Mouse (Mus musculus) kidney, embryonic 14.5 days (tissue): ENCODE measurements at regions not wholly inside any gene's neighbourhood (a gene's known extent, or its start where the extent isn't known, plus 50 kb on each side); places are given as distances from the start of the nearest gene placed in this dataset.

Experiments
- ATAC-seq: fragments of 200-750 bp; cut with Nextera tagmentation; 2 replicates; pipeline ENCODE4 v1.8.0; 2017; ENCODE audit warnings: moderate number of reproducible peaks, mild to moderate bottlenecking, moderate TSS enrichment, moderate library complexity; ENCODE audit not compliant: low FRiP score, low TSS enrichment
- H3K27ac ChIP-seq: fragments of 300-500 bp; sonication (generic); 2 replicates; pipeline ENCODE4 v1.5.1; 2014; ENCODE audit warnings: low read depth, mild to moderate bottlenecking, low read length, moderate library complexity, mixed read lengths
- H3K27me3 ChIP-seq: fragments of 300-500 bp; sonication (generic); 2 replicates; pipeline ENCODE4 v1.6.1; 2014; ENCODE audit warnings: mild to moderate bottlenecking, low read length; ENCODE audit not compliant: control insufficient read depth, insufficient read depth
- H3K36me3 ChIP-seq: fragments of 300-500 bp; sonication (generic); 2 replicates; pipeline ENCODE4 v1.6.1; 2014; ENCODE audit warnings: low read length, mixed read lengths; ENCODE audit not compliant: control insufficient read depth, insufficient read depth
- H3K4me1 ChIP-seq: fragments of 300-500 bp; sonication (generic); 2 replicates; pipeline ENCODE4 v1.6.1; 2014; ENCODE audit warnings: low read length, mixed read lengths; ENCODE audit not compliant: control insufficient read depth, insufficient read depth
- H3K4me2 ChIP-seq: fragments of 300-500 bp; sonication (generic); replicated peaks from 2 replicates; pipeline ENCODE4 v1.6.1; 2014; ENCODE audit warnings: low read depth, mild to moderate bottlenecking, low read length
- H3K4me3 ChIP-seq: fragments of 300-500 bp; sonication (generic); 2 replicates; pipeline ENCODE4 v1.5.1; 2014; ENCODE audit warnings: mild to moderate bottlenecking, low read length
- H3K9ac ChIP-seq: fragments of 300-500 bp; sonication (generic); 2 replicates; pipeline ENCODE4 v1.6.1; 2014; ENCODE audit warnings: low read depth, mild to moderate bottlenecking, low read length, moderate library complexity
- H3K9me3 ChIP-seq: fragments of 300-500 bp; sonication (generic); 2 replicates; pipeline ENCODE4 v1.6.1; 2016; ENCODE audit warnings: low read length; ENCODE audit not compliant: control insufficient read depth
- WGBS: fragments of 180-500 bp; shearing (Covaris S2); extraction: QIAGEN DNeasy Blood & Tissue Kit; methylation state at CpG from one replicate; pipeline ENCODE4 v1.1.7; 2014; 5-methylcytosine and 5-hydroxymethylcytosine counted together

DNA sequence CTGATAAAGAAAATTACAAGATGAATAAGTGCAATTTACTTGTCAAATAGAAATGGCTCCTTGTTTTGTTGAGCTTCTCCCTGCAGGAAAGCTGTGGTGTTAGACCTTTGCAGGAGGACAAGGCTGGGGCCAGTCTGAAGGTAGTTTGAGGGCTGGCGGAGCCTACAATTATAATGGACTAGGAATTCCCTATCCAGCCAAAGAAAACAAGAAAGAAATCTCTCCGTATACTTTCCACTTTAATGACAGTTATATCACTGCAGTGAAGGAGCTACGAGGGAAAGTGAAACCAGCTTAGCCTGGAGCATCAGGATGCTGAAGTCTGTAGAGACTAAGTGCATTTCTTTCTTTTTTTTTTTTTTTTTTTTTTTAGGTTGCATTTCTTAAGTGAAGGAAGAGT is 104.8 kb upstream of the Sstr4 start:
- Histone ChIP-seq H3K9me3 (no peaks in the 10 kb centered on the region), H3K4me3 (no peak overlapping the region), H3K27ac (no peak overlapping the region), H3K27me3 (no peaks in the 10 kb centered on the region), H3K36me3 (no peaks in the 10 kb centered on the region), H3K4me1 (no peaks in the 10 kb centered on the region), H3K9ac (no peak overlapping the region), H3K4me2 (no peak overlapping the region)
- WGBS, result 45% methylated on average over 3 of the region's 3 CpGs
- no peak for ATAC-seq

- 91% methylated on average over 5 of the region's 5 CpGs for WGBS
- Histone ChIP-seq H3K4me2 (no peak overlapping the region), H3K36me3 (no peaks in the 10 kb centered on the region), H3K27me3 (no peaks in the 10 kb centered on the region), H3K9me3 (no peaks in the 10 kb centered on the region), H3K4me1 (no peaks in the 10 kb centered on the region), H3K4me3 (no peak overlapping the region), H3K27ac (no peak overlapping the region), H3K9ac (no peak overlapping the region)
- ATAC-seq, result no peak
Observed at GRCm38 (mm10) chr2:148292442-148292841, 102.7 kb upstream of the Sstr4 start.

- Histone ChIP-seq H3K4me2 (no peak overlapping the region), H3K4me1 (no peaks in the 10 kb centered on the region), H3K36me3 (no peaks in the 10 kb centered on the region), H3K9me3 (no peaks in the 10 kb centered on the region), H3K27ac (no peak overlapping the region), H3K4me3 (no peak overlapping the region), H3K27me3 (no peaks in the 10 kb centered on the region), H3K9ac (no peak overlapping the region)
- 44% methylated on average over 2 of the region's 2 CpGs for WGBS
- no peak for ATAC-seq
Observed at GRCm38 (mm10) chr2:148292895-148293294, 102.2 kb upstream of the Sstr4 start.

- Histone ChIP-seq H3K36me3 (no peaks in the 10 kb centered on the region), H3K27ac (no peak overlapping the region), H3K4me3 (no peak overlapping the region), H3K9me3 (no peaks in the 10 kb centered on the region), H3K4me1 (no peaks in the 10 kb centered on the region), H3K27me3 (no peaks in the 10 kb centered on the region), H3K4me2 (no peak overlapping the region), H3K9ac (no peak overlapping the region)
- 73% methylated on average over 2 of the region's 2 CpGs for WGBS
- no peak for ATAC-seq
Observed at GRCm38 (mm10) chr2:148300879-148301278, 94.3 kb upstream of the Sstr4 start.

GRCm38 (mm10) chr2:148312255-148312654 is 82.9 kb upstream of the Sstr4 start:
- ATAC-seq, result no peak
- Histone ChIP-seq H3K27me3 (no peaks in the 10 kb centered on the region), H3K4me1 (no peaks in the 10 kb centered on the region), H3K4me2 (no peak overlapping the region), H3K27ac (no peak overlapping the region), H3K4me3 (no peak overlapping the region), H3K36me3 (no peaks in the 10 kb centered on the region), H3K9ac (no peak overlapping the region), H3K9me3 (no peaks in the 10 kb centered on the region)
- WGBS, result 92% methylated on average over 2 of the region's 2 CpGs

- no peaks in the 10 kb centered on the region for H3K36me3 ChIP-seq
- no peaks in the 10 kb centered on the region for H3K27me3 ChIP-seq
- H3K27ac ChIP-seq, result no peak overlapping the region
- no peak for ATAC-seq
- no peaks in the 10 kb centered on the region for H3K9me3 ChIP-seq
- 83% methylated on average over 1 of the region's 1 CpGs for WGBS
- no peaks in the 10 kb centered on the region for H3K4me1 ChIP-seq
- no peak overlapping the region for H3K4me3 ChIP-seq
- no peak overlapping the region for H3K9ac ChIP-seq
- H3K4me2 ChIP-seq, result no peak overlapping the region
Observed at GRCm38 (mm10) chr2:148320896-148321295, 74.2 kb upstream of the Sstr4 start.

DNA sequence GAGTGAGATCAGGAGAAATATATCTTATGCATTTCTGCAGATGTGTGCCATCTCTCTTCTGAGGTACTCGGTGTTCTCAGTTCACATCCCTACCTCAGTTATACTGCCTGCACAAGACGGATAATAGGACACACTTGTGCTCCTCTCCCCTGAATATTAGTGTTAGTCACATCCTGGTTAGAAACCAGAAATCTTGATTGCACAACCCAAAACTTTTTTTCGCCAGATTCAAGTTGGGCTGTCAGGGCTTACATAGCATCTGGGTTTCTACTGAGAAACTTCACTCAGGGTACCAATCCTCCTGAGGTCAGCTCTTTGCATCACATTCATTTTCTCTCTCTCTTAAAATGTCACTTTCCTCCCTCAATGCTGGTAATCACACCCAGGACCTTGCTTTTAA is 69.8 kb upstream of the Sstr4 start:
- no peaks in the 10 kb centered on the region for H3K9me3 ChIP-seq
- H3K9ac ChIP-seq, result no peak overlapping the region
- H3K36me3 ChIP-seq, result no peaks in the 10 kb centered on the region
- no peak overlapping the region for H3K4me2 ChIP-seq
- no peak overlapping the region for H3K27ac ChIP-seq
- H3K4me1 ChIP-seq, result no peaks in the 10 kb centered on the region
- H3K27me3 ChIP-seq, result no peaks in the 10 kb centered on the region
- WGBS, result 87% methylated on average over 3 of the region's 3 CpGs
- ATAC-seq, result no peak
- H3K4me3 ChIP-seq, result no peak overlapping the region

DNA sequence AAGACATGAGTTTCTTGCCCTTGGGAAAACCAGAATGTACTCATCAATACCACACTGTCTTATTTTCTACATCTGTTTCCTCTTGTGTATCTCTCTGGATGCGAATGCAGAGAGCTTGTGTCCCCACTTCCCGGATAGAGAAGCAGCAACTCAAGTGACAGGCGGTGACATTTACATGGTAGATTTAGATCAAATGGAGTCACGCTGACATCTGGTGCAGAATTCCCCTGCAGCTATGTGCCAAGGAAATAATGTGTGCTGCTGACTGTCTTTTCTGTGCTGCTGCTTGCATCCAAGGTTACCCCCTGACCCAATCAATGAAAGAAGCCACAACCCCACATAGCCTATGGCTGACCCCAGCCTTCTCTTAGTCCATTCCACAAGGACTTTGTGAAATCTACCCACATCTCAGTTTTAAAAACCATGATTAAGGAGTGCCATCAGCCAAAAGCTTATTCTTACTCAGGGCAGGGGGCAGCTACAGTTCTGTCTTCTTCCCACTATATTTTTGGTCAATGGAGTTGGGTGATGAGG is 69.2 kb upstream of the Sstr4 start:
- Histone ChIP-seq H3K36me3 (no peaks in the 10 kb centered on the region), H3K9me3 (no peaks in the 10 kb centered on the region), H3K9ac (no peak overlapping the region), H3K27ac (no peak overlapping the region), H3K4me1 (no peaks in the 10 kb centered on the region), H3K4me3 (no peak overlapping the region), H3K27me3 (no peaks in the 10 kb centered on the region), H3K4me2 (no peak overlapping the region)
- ATAC-seq, result no peak
- 67% methylated on average over 4 of the region's 4 CpGs for WGBS

GRCm38 (mm10) chr2:148326414-148326813 is 68.7 kb upstream of the Sstr4 start:
- Histone ChIP-seq H3K27ac (no peak overlapping the region), H3K4me1 (no peaks in the 10 kb centered on the region), H3K4me2 (no peak overlapping the region), H3K4me3 (no peak overlapping the region), H3K36me3 (no peaks in the 10 kb centered on the region), H3K9ac (no peak overlapping the region), H3K27me3 (no peaks in the 10 kb centered on the region), H3K9me3 (no peaks in the 10 kb centered on the region)
- ATAC-seq, result no peak
- WGBS, result 44% methylated on average over 2 of the region's 2 CpGs

GRCm38 (mm10) chr2:148327552-148327951 is 67.6 kb upstream of the Sstr4 start:
- no peak for ATAC-seq
- Histone ChIP-seq H3K4me1 (no peaks in the 10 kb centered on the region), H3K4me2 (no peak overlapping the region), H3K9ac (no peak overlapping the region), H3K27ac (no peak overlapping the region), H3K9me3 (no peaks in the 10 kb centered on the region), H3K4me3 (no peak overlapping the region), H3K27me3 (no peaks in the 10 kb centered on the region), H3K36me3 (no peaks in the 10 kb centered on the region)
- 85% methylated on average over 1 of the region's 1 CpGs for whole genome bisulfite sequencing
